Mouse (Mus musculus) CH12.LX (cell line): Measurements from ENCODE around the gene Notum. TPM values are rescaled to one million over a fixed set of nuclear protein-coding genes. Genes with fewer than 3 reads are reported as not detected.

Source experiments
- DNase-seq: peaks from one replicate; pipeline ENCODE4 v3.0.0-alpha.2; 2013; ENCODE audit errors: extremely low read depth
- H3K27ac ChIP-seq: 2 replicates; pipeline ENCODE4 v1.5.1; 2012; ENCODE audit warnings: low read depth, mild to moderate bottlenecking, control low read depth, moderate library complexity; ENCODE audit not compliant: insufficient read depth
- H3K27me3 ChIP-seq: replicated peaks from 2 replicates; pipeline ENCODE3; 2012; ENCODE audit warnings: inconsistent platforms
- H3K36me3 ChIP-seq, 2 experiments: replicated peaks in 1 of 2; 2 replicates each; pipeline versions ENCODE3 to v1.6.1; 2012; ENCODE audit warnings: inconsistent platforms in 1 of 2, low read length in 1 of 2, mild to moderate bottlenecking in 1 of 2, mixed read lengths in 1 of 2, moderate library complexity in 1 of 2; ENCODE audit not compliant: control insufficient read depth in 1 of 2, insufficient read depth in 1 of 2
- H3K4me1 ChIP-seq, 2 experiments: 2 replicates each; pipeline ENCODE4 v1.6.1; 2012; ENCODE audit warnings: inconsistent platforms in 1 of 2, moderate library complexity in 1 of 2; ENCODE audit not compliant: insufficient read depth in 2 of 2, control insufficient read depth in 1 of 2
- H3K4me2 ChIP-seq: 2 replicates; pipeline ENCODE4 v1.6.1; 2012; ENCODE audit warnings: low read depth, mild to moderate bottlenecking, control low read depth; ENCODE audit not compliant: poor library complexity, insufficient read depth, severe bottlenecking
- H3K4me3 ChIP-seq, 3 experiments: fragments of 150-350 bp in 1 of 3; sonication (generic) in 1 of 3; replicated peaks in 1 of 3; 2 replicates each; pipeline versions ENCODE3 to v1.5.1; 2011 to 2012; ENCODE audit warnings: low read depth in 2 of 3, low read length in 2 of 3, mild to moderate bottlenecking in 2 of 3, moderate library complexity in 2 of 3, control low read depth in 1 of 3, improper control_type of control experiment in 1 of 3, inconsistent platforms in 1 of 3, mixed read lengths in 1 of 3; ENCODE audit not compliant: poor library complexity in 1 of 3
- H3K79me2 ChIP-seq: replicated peaks from 2 replicates; pipeline ENCODE4 v1.6.1; 2012; ENCODE audit warnings: mild to moderate bottlenecking, moderate library complexity; ENCODE audit not compliant: control insufficient read depth, poor library complexity, insufficient read depth, severe bottlenecking; ENCODE audit errors: extremely low read depth
- H3K9ac ChIP-seq: 2 replicates; pipeline ENCODE4 v1.6.1; 2012; ENCODE audit warnings: low read depth, mild to moderate bottlenecking, control low read depth, moderate library complexity; ENCODE audit not compliant: insufficient read depth
- H3K9me3 ChIP-seq: replicated peaks from 2 replicates; pipeline ENCODE3; 2012; ENCODE audit warnings: low read length, inconsistent platforms, mixed read lengths
- BHLHE40 ChIP-seq: IDR thresholded peaks from 2 replicates; pipeline ENCODE4 v1.6.1; 2011; ENCODE audit warnings: mild to moderate bottlenecking, low read depth, low read length, improper control_type of control experiment
- CHD1 ChIP-seq: IDR thresholded peaks from 2 replicates; pipeline ENCODE4 v1.6.1; 2012; ENCODE audit warnings: low read depth, low read length, improper control_type of control experiment, inconsistent platforms
- CHD2 ChIP-seq: IDR thresholded peaks from 2 replicates; pipeline ENCODE4 v1.6.1; 2011; ENCODE audit warnings: low read length, improper control_type of control experiment
- ELF1 ChIP-seq: IDR thresholded peaks from 2 replicates; pipeline ENCODE4 v1.6.1; 2014; ENCODE audit warnings: low read depth, mild to moderate bottlenecking, inconsistent platforms, low read length, improper control_type of control experiment
- EP300 ChIP-seq: IDR thresholded peaks from 2 replicates; pipeline ENCODE4 v1.6.1; 2011; ENCODE audit warnings: low read length, improper control_type of control experiment
- GABPA ChIP-seq: IDR thresholded peaks from 2 replicates; pipeline ENCODE4 v1.6.1; 2012; ENCODE audit warnings: low read depth, low read length, improper control_type of control experiment, inconsistent platforms; ENCODE audit not compliant: insufficient replicate concordance
- HCFC1 ChIP-seq: IDR thresholded peaks from 2 replicates; pipeline ENCODE4 v1.6.1; 2012; ENCODE audit warnings: low read depth, mild to moderate bottlenecking, inconsistent platforms, low read length, improper control_type of control experiment
- JUN ChIP-seq: IDR thresholded peaks from 2 replicates; pipeline ENCODE4 v1.6.1; 2011; ENCODE audit warnings: low read depth, mild to moderate bottlenecking, low read length, improper control_type of control experiment, moderate library complexity; ENCODE audit not compliant: insufficient read depth
- KAT2A ChIP-seq: IDR thresholded peaks from 2 replicates; pipeline ENCODE4 v1.6.1; 2012; ENCODE audit warnings: low read length, improper control_type of control experiment, inconsistent platforms; ENCODE audit not compliant: insufficient replicate concordance
- MAFK ChIP-seq: IDR thresholded peaks from 2 replicates; pipeline ENCODE4 v1.6.1; 2011; ENCODE audit warnings: low read length, improper control_type of control experiment; ENCODE audit not compliant: insufficient replicate concordance
- MAZ ChIP-seq: IDR thresholded peaks from 2 replicates; pipeline ENCODE4 v1.6.1; 2012; ENCODE audit warnings: low read depth, mild to moderate bottlenecking, inconsistent platforms, low read length, improper control_type of control experiment, moderate library complexity
- MEF2A ChIP-seq: IDR thresholded peaks from 2 replicates; pipeline ENCODE4 v1.6.1; 2014; ENCODE audit warnings: low read depth, mild to moderate bottlenecking, inconsistent platforms, low read length, improper control_type of control experiment, borderline replicate concordance
- MXI1 ChIP-seq: IDR thresholded peaks from 2 replicates; pipeline ENCODE4 v1.6.1; 2011; ENCODE audit warnings: mild to moderate bottlenecking, low read depth, low read length, improper control_type of control experiment
- MYC ChIP-seq: IDR thresholded peaks from 2 replicates; pipeline ENCODE4 v1.6.1; 2011; ENCODE audit warnings: low read depth, mild to moderate bottlenecking, improper control_type of control experiment, low read length
- POLR2A ChIP-seq: IDR thresholded peaks from 2 replicates; pipeline ENCODE4 v1.6.1; 2011; ENCODE audit warnings: low read depth, mild to moderate bottlenecking, improper control_type of control experiment, low read length
- RAD21 ChIP-seq: IDR thresholded peaks from 2 replicates; pipeline ENCODE4 v1.6.1; 2011; ENCODE audit warnings: low read depth, mild to moderate bottlenecking, low read length, improper control_type of control experiment, moderate library complexity
- SMC3 ChIP-seq: IDR thresholded peaks from 2 replicates; pipeline ENCODE4 v1.6.1; 2011; ENCODE audit warnings: low read depth, low read length, improper control_type of control experiment
- TBP ChIP-seq: conservative IDR thresholded peaks from 2 replicates; pipeline ENCODE4 v1.6.1; 2011; ENCODE audit warnings: low read depth, low read length, improper control_type of control experiment
- UBTF ChIP-seq: IDR thresholded peaks from 2 replicates; pipeline ENCODE4 v1.6.1; 2012; ENCODE audit warnings: low read depth, mild to moderate bottlenecking, inconsistent platforms, low read length, improper control_type of control experiment, moderate library complexity
- USF2 ChIP-seq: conservative IDR thresholded peaks from 2 replicates; pipeline ENCODE4 v1.6.1; 2011; ENCODE audit warnings: low read depth, low read length, improper control_type of control experiment
- ZMIZ1 ChIP-seq: IDR thresholded peaks from 2 replicates; pipeline ENCODE4 v1.6.1; 2012; ENCODE audit warnings: low read depth, mild to moderate bottlenecking, inconsistent platforms, low read length, improper control_type of control experiment
- ZNF384 ChIP-seq: IDR thresholded peaks from 2 replicates; pipeline ENCODE4 v1.6.1; 2012; ENCODE audit warnings: low read depth, low read length, improper control_type of control experiment, inconsistent platforms
- dilution Hi-C: fragments of 300-500 bp; cut with MboI; formaldehyde crosslinking; loops from 2 replicates; pipeline ENCODE4 v1.14.3; 2020; ENCODE audit warnings: low sequenced_read_pairs; ENCODE audit not compliant: extremely low pct_unique_long_range_greater_than_20kb, extremely low pct_ligation_motif_present
- in situ Hi-C: fragments of 300-500 bp; cut with MboI; formaldehyde crosslinking; loops from 3 replicates; pipeline ENCODE4 v1.14.3; 2019; ENCODE audit warnings: low sequenced_read_pairs, low pct_ligation_motif_present, low pct_unique_long_range_greater_than_20kb, mixed read lengths
- polyA plus RNA-seq: library from polyadenylated mRNA; unstranded; fragments of >175 nt; gene quantifications from 2 replicates; pipeline ENCODE4 v1.2.1, GENCODE M21; 2012; ENCODE audit warnings: low read depth; ENCODE audit not compliant: insufficient read length
- total RNA-seq, 2 experiments: library from RNA; depleted of rRNA; stranded (reverse); fragments of 300-350 nt in 1 of 2; fragments of >200 nt in 1 of 2; gene quantifications; 2 replicates each; pipeline ENCODE4 v1.2.3; 2012 to 2014

Notum gene
- total and polyA plus RNA-seq, 3 experiments: not detected

DNA sequence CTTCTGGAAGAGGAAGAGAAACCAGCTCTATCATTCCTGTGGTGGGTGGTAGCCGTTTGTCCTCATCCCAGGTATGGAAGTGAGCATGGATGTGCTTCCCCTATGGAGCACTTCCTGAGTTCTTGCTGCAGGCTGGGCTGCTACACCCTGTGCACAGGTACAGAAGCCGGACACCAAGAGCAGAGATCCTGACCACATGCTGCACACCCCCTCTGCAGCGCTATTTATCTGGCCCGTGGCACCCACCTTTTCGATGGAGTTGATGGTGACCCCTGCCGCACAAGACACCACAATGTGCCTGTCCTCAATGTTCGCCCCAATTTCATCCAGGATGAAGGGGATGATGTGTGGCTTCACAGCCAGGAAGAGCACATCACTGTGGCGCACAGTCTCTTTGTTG, 19.1 kb downstream of the Notum start:
- H3K79me2 ChIP-seq: no peaks in the 10 kb centered on the region
- TF ChIP-seq ZNF384 (no peak), RAD21 (no peak), MXI1 (no peak), SMC3 (no peak), JUN (no peak), MEF2A (no peak), BHLHE40 (no peak)
- H3K4me3 ChIP-seq: peak overlapping the region in 1 of 3 experiments; percentile 66
- no peaks in the 10 kb centered on the region for H3K27me3 ChIP-seq
- no peak overlapping the region for H3K4me2 ChIP-seq
- 0 out of 2 replicates have a peak overlapping the region, but pooled peaks have one; percentile 79 for H3K9ac ChIP-seq
- H3K9me3 ChIP-seq: no peaks in the 10 kb centered on the region
- no peak overlapping the region for H3K27ac ChIP-seq
- DNase-seq: no peak
- H3K4me1 ChIP-seq: peaks cover 14 to 42% of the 10 kb centered on the region in 2 experiments
- dilution Hi-C loops: no loop called here
- in situ Hi-C loops: no loop called here
- H3K36me3 ChIP-seq: peaks cover 15 to 41% of the 10 kb centered on the region in 2 experiments

DNA sequence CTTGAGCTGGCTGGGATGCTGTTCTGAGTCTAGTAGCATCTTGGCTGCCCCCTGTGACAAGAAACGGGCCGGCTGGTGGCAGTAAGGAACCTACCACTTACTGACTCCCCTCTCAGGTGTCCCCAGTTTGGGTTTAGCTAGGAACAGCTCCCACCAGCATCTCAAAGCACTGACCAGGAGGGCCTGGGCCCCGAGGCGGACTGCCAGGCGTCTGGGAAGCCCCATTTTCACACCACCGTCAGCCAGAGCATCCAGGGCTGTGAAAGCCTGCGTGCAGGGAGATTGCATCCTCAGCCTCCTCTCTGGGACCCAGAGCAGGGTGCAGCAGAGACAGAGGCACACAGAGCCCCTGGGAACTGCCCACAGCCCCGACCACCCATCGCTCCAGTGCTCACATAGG, 19.7 kb downstream of the Notum start:
- TF ChIP-seq MAZ (no peak), CHD2 (no peak), MEF2A (no peak), USF2 (no peak), HCFC1 (no peak), GABPA (no peak), POLR2A (no peak), ZMIZ1 (no peak), EP300 (no peak), ZNF384 (no peak), UBTF (no peak), KAT2A (no peak), BHLHE40 (no peak), MAFK (no peak), MYC (no peak), MXI1 (no peak), ELF1 (no peak), TBP (no peak), CHD1 (no peak)
- Histone ChIP-seq H3K27me3 (no peaks in the 10 kb centered on the region), H3K27ac (no peak overlapping the region), H3K4me3 (no peak overlapping the region), H3K9ac (no peak overlapping the region), H3K9me3 (no peaks in the 10 kb centered on the region), H3K4me2 (no peak overlapping the region), H3K36me3 (peaks cover 15 to 44% of the 10 kb centered on the region in 2 experiments), H3K4me1 (peaks cover 13 to 39% of the 10 kb centered on the region in 2 experiments), H3K79me2 (no peaks in the 10 kb centered on the region)
- DNase-seq: no peak
- in situ Hi-C loops: no loop called here
- dilution Hi-C loops: no loop called here
